Mouse (Mus musculus) limb, embryonic 14.5 days (tissue): ENCODE measurements at regions not wholly inside any gene's neighbourhood (a gene's known extent, or its start where the extent isn't known, plus 50 kb on each side); places are given as distances from the start of the nearest gene placed in this dataset.

Source experiments
- ATAC-seq: fragments of 200-750 bp; cut with Nextera tagmentation; 2 replicates; pipeline ENCODE4 v1.8.0; 2017; ENCODE audit warnings: low read depth, moderate number of reproducible peaks, moderate TSS enrichment; ENCODE audit not compliant: low FRiP score
- DNase-seq: peaks from one replicate; pipeline ENCODE4 v3.0.0-alpha.2; 2015; ENCODE audit warnings: low spot score
- H3K27ac ChIP-seq: fragments of 300-500 bp; sonication (generic); replicated peaks from 2 replicates; pipeline ENCODE4 v1.5.1; 2014; ENCODE audit warnings: low read depth, mild to moderate bottlenecking, low read length, moderate library complexity, mixed read lengths
- H3K27me3 ChIP-seq: fragments of 300-500 bp; sonication (generic); 2 replicates; pipeline ENCODE4 v1.6.1; 2014; ENCODE audit warnings: low read length, mixed read lengths; ENCODE audit not compliant: control insufficient read depth, insufficient read depth
- H3K36me3 ChIP-seq: fragments of 300-500 bp; sonication (generic); 2 replicates; pipeline ENCODE4 v1.6.1; 2014; ENCODE audit warnings: mild to moderate bottlenecking, low read length, moderate library complexity, mixed read lengths; ENCODE audit not compliant: control insufficient read depth, insufficient read depth
- H3K4me1 ChIP-seq: fragments of 300-500 bp; sonication (generic); 2 replicates; pipeline ENCODE4 v1.6.1; 2014; ENCODE audit warnings: antibody characterized with exemption, low read length, mixed read lengths; ENCODE audit not compliant: control insufficient read depth, insufficient read depth
- H3K4me2 ChIP-seq: fragments of 300-500 bp; sonication (generic); replicated peaks from 2 replicates; pipeline ENCODE4 v1.6.1; 2014; ENCODE audit warnings: low read depth, mild to moderate bottlenecking, low read length, moderate library complexity; ENCODE audit not compliant: severe bottlenecking
- H3K4me3 ChIP-seq: fragments of 300-500 bp; sonication (generic); replicated peaks from 2 replicates; pipeline ENCODE4 v1.5.1; 2014; ENCODE audit warnings: low read length
- H3K9ac ChIP-seq: fragments of 300-500 bp; sonication (generic); 2 replicates; pipeline ENCODE4 v1.6.1; 2014; ENCODE audit warnings: mild to moderate bottlenecking, low read depth, low read length, moderate library complexity; ENCODE audit not compliant: severe bottlenecking
- H3K9me3 ChIP-seq: fragments of 300-500 bp; sonication (generic); 2 replicates; pipeline ENCODE4 v1.6.1; 2016; ENCODE audit warnings: low read length; ENCODE audit not compliant: control insufficient read depth
- POLR2A ChIP-seq: fragments of 200-500 bp; IDR thresholded peaks from 2 replicates; pipeline ENCODE4 v1.8.0; 2012; ENCODE audit warnings: inconsistent platforms, mild to moderate bottlenecking, moderate library complexity, borderline replicate concordance; ENCODE audit not compliant: insufficient read depth, insufficient read length; ENCODE audit errors: extremely low read depth
- WGBS: fragments of 180-500 bp; shearing (Covaris S2); extraction: QIAGEN DNeasy Blood & Tissue Kit; methylation state at CpG from one replicate; pipeline ENCODE4 v1.1.7; 2014; 5-methylcytosine and 5-hydroxymethylcytosine counted together

GRCm38 (mm10) chr1:193949817-193950216, 579.7 kb upstream of the Camk1g start:
- Histone ChIP-seq H3K9ac (no peak overlapping the region), H3K36me3 (no peaks in the 10 kb centered on the region), H3K9me3 (no peaks in the 10 kb centered on the region), H3K27ac (no peak overlapping the region), H3K4me1 (no peaks in the 10 kb centered on the region), H3K4me2 (no peak overlapping the region), H3K4me3 (no peak overlapping the region), H3K27me3 (no peaks in the 10 kb centered on the region)
- TF ChIP-seq POLR2A, result no peak
- DNase-seq (no peak), ATAC-seq (no peak)

- no peak for ATAC-seq
- TF ChIP-seq POLR2A, result no peak
- no peaks in the 10 kb centered on the region for H3K27me3 ChIP-seq
These were observed 577.0 kb upstream of the Camk1g start for GRCm38 (mm10) chr1:193946953-193947586.

GRCm38 (mm10) chr1:193935969-193936368, 565.9 kb upstream of the Camk1g start:
- Histone ChIP-seq H3K4me3 (no peak overlapping the region), H3K4me1 (no peaks in the 10 kb centered on the region), H3K4me2 (no peak overlapping the region), H3K27ac (no peak overlapping the region), H3K9me3 (no peaks in the 10 kb centered on the region), H3K27me3 (no peaks in the 10 kb centered on the region; the same call in 1 of the 2 replicates), H3K9ac (no peak overlapping the region), H3K36me3 (no peaks in the 10 kb centered on the region)
- no peak for TF ChIP-seq POLR2A
- no peak for DNase-seq
- ATAC-seq, result no peak
- WGBS, result 90% methylated on average over 2 of the region's 2 CpGs

More at GRCm38 (mm10) chr1:193946953-193947586, 577.0 kb upstream of the Camk1g start:
- no peaks in the 10 kb centered on the region for H3K4me1 ChIP-seq
- H3K4me2 ChIP-seq, result no peak overlapping the region
- DNase-seq, result no peak
- H3K36me3 ChIP-seq, result no peaks in the 10 kb centered on the region
- H3K4me3 ChIP-seq, result no peak overlapping the region
- H3K9ac ChIP-seq, result no peak overlapping the region
- WGBS, result 57% methylated on average over 6 of the region's 6 CpGs
- no peak overlapping the region for H3K27ac ChIP-seq
- no peaks in the 10 kb centered on the region for H3K9me3 ChIP-seq

GRCm38 (mm10) chr1:193934308-193934707, 564.2 kb upstream of the Camk1g start:
- Histone ChIP-seq H3K36me3 (no peaks in the 10 kb centered on the region), H3K9me3 (no peaks in the 10 kb centered on the region), H3K4me2 (no peak overlapping the region), H3K9ac (no peak overlapping the region), H3K4me3 (no peak overlapping the region), H3K27me3 (no peaks in the 10 kb centered on the region; the same call in 1 of the 2 replicates), H3K27ac (no peak overlapping the region), H3K4me1 (no peaks in the 10 kb centered on the region)
- WGBS, result 19% methylated on average over 1 of the region's 1 CpGs
- no peak for ATAC-seq
- TF ChIP-seq POLR2A, result no peak
- DNase-seq, result no peak

- no peak overlapping the region for H3K27ac ChIP-seq
- H3K27me3 ChIP-seq, result no peaks in the 10 kb centered on the region; the same call in 1 of the 2 replicates
- no peaks in the 10 kb centered on the region for H3K4me1 ChIP-seq
- WGBS, result 91% methylated on average over 5 of the region's 5 CpGs
- ATAC-seq, result no peak
- TF ChIP-seq POLR2A, result no peak
- H3K4me3 ChIP-seq, result no peak overlapping the region
- no peak overlapping the region for H3K4me2 ChIP-seq
- no peak for DNase-seq
- H3K9ac ChIP-seq, result no peak overlapping the region
- H3K36me3 ChIP-seq, result no peaks in the 10 kb centered on the region
- H3K9me3 ChIP-seq, result no peaks in the 10 kb centered on the region
These were observed 561.1 kb upstream of the Camk1g start for GRCm38 (mm10) chr1:193931131-193931729.
